Mouse (Mus musculus): ENCODE results near the gene Adam11. TPM values are rescaled to one million over a fixed set of nuclear protein-coding genes. Genes with fewer than 3 reads are reported as not detected.
A peak's percentile ranks its signal among the peaks of the same experiment; 100 is the strongest.

Gene Adam11
- polyA plus RNA-seq, 1 experiment from 2014 or later = 8.8 TPM

DNA sequence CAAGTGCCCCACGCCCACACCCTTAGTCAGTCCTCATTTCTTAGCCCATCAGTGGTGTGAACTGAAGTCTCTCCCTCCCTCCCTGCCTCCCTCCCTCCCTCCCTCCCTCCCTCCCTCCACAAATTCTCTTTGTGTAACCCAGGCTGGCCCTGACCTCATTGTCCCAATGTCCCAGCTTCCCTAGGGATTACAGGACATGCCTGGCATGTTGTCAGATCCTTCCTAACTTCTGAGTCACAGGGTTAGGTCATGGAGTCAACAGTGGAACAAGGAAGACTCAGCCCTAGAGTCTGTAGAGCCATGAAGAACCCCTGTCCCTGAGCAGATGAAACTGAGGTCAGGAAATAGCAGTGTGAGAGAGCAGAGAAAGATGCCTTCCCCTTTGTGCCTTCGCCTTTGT, 11.5 kb upstream of the Adam11 start:
- no peak for ATAC-seq (ENCODE audit: low FRiP score, low TSS enrichment)
- Histone ChIP-seq H3K4me3 (ENCODE audit: low read length) (no peak overlapping the region), H3K36me3 (ENCODE audit: insufficient read depth, low read length) (no peaks in the 10 kb centered on the region), H3K27ac (ENCODE audit: low read length) (no peak overlapping the region), H3K4me2 (replicated peaks; ENCODE audit: low read depth, low read length) (no peak overlapping the region), H3K4me1 (ENCODE audit: insufficient read depth, low read length) (peaks cover 12% of the 10 kb centered on the region), H3K9me3 (ENCODE audit: low read length) (no peaks in the 10 kb centered on the region), H3K27me3 (ENCODE audit: insufficient read depth, low read length) (no peaks in the 10 kb centered on the region), H3K9ac (replicated peaks; ENCODE audit: low read length) (no peak overlapping the region)
- 92% methylated on average over 2 of the region's 2 CpGs for WGBS

DNA sequence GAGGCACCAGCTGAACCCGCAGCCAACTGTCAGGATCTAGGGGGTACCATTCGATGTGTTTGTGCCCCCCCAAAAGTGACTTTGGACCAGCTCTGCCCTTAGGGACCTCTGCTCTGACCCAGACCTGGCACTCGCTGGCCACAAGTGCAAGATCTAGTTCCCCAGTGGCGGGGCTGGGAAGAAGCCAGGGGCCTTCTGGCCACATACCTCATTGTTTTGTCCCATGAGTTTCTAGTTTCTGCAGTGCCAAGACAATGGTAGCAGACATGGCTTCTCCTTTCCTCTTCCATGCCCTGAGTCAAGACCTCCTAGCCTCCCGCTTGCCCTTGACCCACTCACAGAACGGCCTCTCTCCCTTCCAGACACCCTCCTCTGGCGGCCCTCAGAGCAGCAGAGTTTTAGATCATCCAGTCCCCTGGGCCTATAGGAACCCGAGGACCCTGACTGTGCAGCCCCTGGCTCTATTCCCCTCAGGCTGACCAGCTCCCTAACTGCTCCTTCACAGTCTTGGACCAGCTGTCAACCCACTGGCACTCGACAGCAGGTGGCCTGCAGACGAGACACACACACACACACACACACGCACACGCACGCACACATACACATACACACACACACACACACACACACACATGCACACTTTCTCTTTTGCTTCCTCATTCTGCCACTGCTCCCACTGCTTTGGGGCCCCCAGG, 8.2 kb upstream of the Adam11 start:
- H3K9me3 ChIP-seq (ENCODE audit: low read length) = no peaks in the 10 kb centered on the region
- H3K27me3 ChIP-seq (ENCODE audit: insufficient read depth, low read length) = no peaks in the 10 kb centered on the region
- H3K4me3 ChIP-seq (ENCODE audit: low read length) = no peak overlapping the region
- peak; percentile 32; the same call in 1 of the 2 replicates for ATAC-seq (ENCODE audit: low FRiP score, low TSS enrichment)
- no peak overlapping the region for H3K9ac ChIP-seq (replicated peaks; ENCODE audit: low read length)
- no peak overlapping the region for H3K27ac ChIP-seq (ENCODE audit: low read length)
- 74% methylated on average over 13 of the region's 13 CpGs for WGBS
- H3K36me3 ChIP-seq (ENCODE audit: insufficient read depth, low read length) = no peaks in the 10 kb centered on the region
- H3K4me1 ChIP-seq (ENCODE audit: insufficient read depth, low read length) = peaks cover 14% of the 10 kb centered on the region
- no peak overlapping the region for H3K4me2 ChIP-seq (replicated peaks; ENCODE audit: low read depth, low read length)

DNA sequence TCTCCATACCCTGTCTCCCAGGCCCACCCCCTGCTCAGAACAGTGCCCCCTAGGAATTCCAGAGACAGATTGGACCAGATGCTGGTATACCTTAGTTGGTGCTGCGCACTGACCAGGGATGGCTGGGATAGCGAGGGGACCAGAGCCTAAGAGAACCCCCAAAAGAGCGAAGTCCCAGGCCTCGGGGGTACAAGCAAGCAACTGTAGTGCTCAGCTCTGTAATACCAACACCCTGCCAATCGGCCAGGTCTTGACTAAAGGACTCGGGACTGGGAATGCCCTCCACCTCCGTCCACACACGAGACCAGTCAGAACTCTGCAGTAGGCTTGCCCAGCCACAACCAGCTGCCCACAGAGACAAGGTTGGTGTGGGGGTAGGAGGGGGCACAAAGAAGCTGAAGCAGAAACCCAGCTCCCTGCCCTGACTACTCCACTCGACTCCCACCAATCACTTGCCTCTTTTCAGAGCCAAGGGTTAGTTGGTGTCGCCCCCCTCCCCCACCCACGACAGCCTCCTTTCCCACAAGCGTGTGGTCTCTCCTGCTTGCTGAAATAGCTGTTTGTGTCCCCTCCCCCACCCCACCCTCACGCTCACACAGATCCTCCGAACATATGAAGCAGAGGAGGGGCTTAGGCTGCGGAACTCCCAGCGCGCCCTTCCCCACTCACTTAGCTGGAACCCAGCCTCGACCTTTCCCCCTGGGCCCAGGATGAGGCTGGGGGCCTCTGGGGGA, 7.5 kb upstream of the Adam11 start:
- 37% methylated on average over 17 of the region's 18 CpGs for WGBS
- H3K27ac ChIP-seq (ENCODE audit: low read length) = no peak overlapping the region
- no peaks in the 10 kb centered on the region for H3K36me3 ChIP-seq (ENCODE audit: insufficient read depth, low read length)
- no peaks in the 10 kb centered on the region for H3K27me3 ChIP-seq (ENCODE audit: insufficient read depth, low read length)
- peaks cover 14% of the 10 kb centered on the region for H3K4me1 ChIP-seq (ENCODE audit: insufficient read depth, low read length)
- H3K4me3 ChIP-seq (ENCODE audit: low read length) = no peak overlapping the region
- peak; percentile 29; the same call in 1 of the 2 replicates for ATAC-seq (ENCODE audit: low FRiP score, low TSS enrichment)
- no peaks in the 10 kb centered on the region for H3K9me3 ChIP-seq (ENCODE audit: low read length)
- peak overlapping the region; percentile 35 for H3K4me2 ChIP-seq (replicated peaks; ENCODE audit: low read depth, low read length)
- peak overlapping the region; percentile 45; the same call in 1 of the 2 replicates for H3K9ac ChIP-seq (replicated peaks; ENCODE audit: low read length)

DNA sequence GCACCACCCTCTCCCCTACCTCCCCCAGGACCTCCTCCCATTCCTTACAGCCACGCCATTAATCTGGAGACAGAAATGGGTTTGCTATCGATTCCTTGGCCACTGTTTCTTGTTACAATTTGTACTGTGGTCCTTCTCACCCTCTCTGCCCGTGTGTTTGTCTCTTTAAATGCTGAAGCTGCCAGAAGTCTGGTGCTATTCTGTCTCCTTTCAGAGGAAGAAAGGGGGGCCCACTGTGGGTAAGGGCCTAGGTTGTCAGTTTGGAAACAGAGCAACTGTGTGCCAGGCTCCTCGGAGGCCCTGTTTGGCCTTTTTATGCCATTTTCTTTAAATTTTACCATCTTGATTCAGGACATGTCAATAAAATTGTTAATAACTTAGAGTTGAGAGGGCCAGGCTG, 6.8 kb upstream of the Adam11 start:
- peak overlapping the region; percentile 35 for H3K4me2 ChIP-seq (replicated peaks; ENCODE audit: low read depth, low read length)
- H3K36me3 ChIP-seq (ENCODE audit: insufficient read depth, low read length) = no peaks in the 10 kb centered on the region
- H3K27me3 ChIP-seq (ENCODE audit: insufficient read depth, low read length) = no peaks in the 10 kb centered on the region
- 36% methylated on average over 4 of the region's 4 CpGs for WGBS
- peak overlapping the region; percentile 45 for H3K9ac ChIP-seq (replicated peaks; ENCODE audit: low read length)
- no peak overlapping the region for H3K27ac ChIP-seq (ENCODE audit: low read length)
- peaks cover 14% of the 10 kb centered on the region for H3K4me1 ChIP-seq (ENCODE audit: insufficient read depth, low read length)
- no peaks in the 10 kb centered on the region for H3K9me3 ChIP-seq (ENCODE audit: low read length)
- H3K4me3 ChIP-seq (ENCODE audit: low read length) = no peak overlapping the region
- no peak for ATAC-seq (ENCODE audit: low FRiP score, low TSS enrichment)

DNA sequence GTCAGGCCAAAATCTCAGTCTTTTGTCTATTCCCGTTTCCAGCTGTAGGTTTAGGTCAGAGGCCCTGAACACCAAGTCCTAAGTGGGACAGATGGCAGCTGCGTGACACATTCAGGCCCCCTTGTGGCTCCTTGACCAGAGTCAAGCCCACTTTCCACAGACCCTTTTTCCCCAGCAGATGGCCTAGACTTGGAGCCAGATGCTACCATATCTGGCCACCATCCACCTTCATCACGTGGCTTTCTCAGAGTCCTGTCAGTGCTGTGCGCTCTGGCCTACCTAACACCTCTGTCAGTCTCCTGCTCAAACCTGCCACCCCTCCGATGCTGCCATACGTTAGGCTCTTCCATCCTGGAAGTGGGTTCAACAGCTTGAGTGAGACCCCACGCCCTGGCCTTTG, 5.8 kb upstream of the Adam11 start:
- 76% methylated on average over 7 of the region's 7 CpGs for WGBS
- Histone ChIP-seq H3K4me2 (replicated peaks; ENCODE audit: low read depth, low read length) (no peak overlapping the region), H3K4me3 (ENCODE audit: low read length) (no peak overlapping the region), H3K36me3 (ENCODE audit: insufficient read depth, low read length) (no peaks in the 10 kb centered on the region), H3K9me3 (ENCODE audit: low read length) (no peaks in the 10 kb centered on the region), H3K27me3 (ENCODE audit: insufficient read depth, low read length) (peaks cover 7% of the 10 kb centered on the region; the same call in 1 of the 2 replicates), H3K4me1 (ENCODE audit: insufficient read depth, low read length) (peaks cover 14% of the 10 kb centered on the region), H3K9ac (replicated peaks; ENCODE audit: low read length) (no peak overlapping the region), H3K27ac (ENCODE audit: low read length) (no peak overlapping the region)
- ATAC-seq (ENCODE audit: low FRiP score, low TSS enrichment) = no peak

DNA sequence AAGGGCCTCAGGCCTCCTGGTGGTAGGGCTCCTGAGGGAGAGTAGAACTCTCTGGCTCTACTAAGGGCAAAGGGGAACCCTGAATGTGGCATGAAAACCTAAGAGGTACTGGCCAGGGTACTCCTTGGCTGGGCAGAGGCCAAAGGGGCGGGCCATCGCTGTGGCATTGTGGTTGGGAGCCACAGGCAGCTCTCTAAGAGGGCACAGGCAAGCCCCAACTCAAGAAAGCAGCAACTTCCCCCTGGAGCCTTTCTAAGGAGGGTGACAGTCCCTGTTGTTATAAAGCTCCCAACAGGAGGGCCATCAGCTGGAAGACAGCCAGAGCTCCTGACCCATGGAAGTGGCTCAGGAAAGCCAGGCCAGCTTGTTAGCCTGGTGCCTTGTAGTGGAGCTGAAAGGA, 2.3 kb upstream of the Adam11 start:
- no peak overlapping the region for H3K27ac ChIP-seq (ENCODE audit: low read length)
- H3K9ac ChIP-seq (replicated peaks; ENCODE audit: low read length) = no peak overlapping the region
- no peak overlapping the region for H3K4me3 ChIP-seq (ENCODE audit: low read length)
- H3K36me3 ChIP-seq (ENCODE audit: insufficient read depth, low read length) = no peaks in the 10 kb centered on the region
- peaks cover 18% of the 10 kb centered on the region; the same call in 1 of the 2 replicates for H3K27me3 ChIP-seq (ENCODE audit: insufficient read depth, low read length)
- 79% methylated on average over 2 of the region's 2 CpGs for WGBS
- H3K4me2 ChIP-seq (replicated peaks; ENCODE audit: low read depth, low read length) = no peak overlapping the region
- no peak for ATAC-seq (ENCODE audit: low FRiP score, low TSS enrichment)
- H3K9me3 ChIP-seq (ENCODE audit: low read length) = no peaks in the 10 kb centered on the region
- H3K4me1 ChIP-seq (ENCODE audit: insufficient read depth, low read length) = peaks cover 25% of the 10 kb centered on the region

DNA sequence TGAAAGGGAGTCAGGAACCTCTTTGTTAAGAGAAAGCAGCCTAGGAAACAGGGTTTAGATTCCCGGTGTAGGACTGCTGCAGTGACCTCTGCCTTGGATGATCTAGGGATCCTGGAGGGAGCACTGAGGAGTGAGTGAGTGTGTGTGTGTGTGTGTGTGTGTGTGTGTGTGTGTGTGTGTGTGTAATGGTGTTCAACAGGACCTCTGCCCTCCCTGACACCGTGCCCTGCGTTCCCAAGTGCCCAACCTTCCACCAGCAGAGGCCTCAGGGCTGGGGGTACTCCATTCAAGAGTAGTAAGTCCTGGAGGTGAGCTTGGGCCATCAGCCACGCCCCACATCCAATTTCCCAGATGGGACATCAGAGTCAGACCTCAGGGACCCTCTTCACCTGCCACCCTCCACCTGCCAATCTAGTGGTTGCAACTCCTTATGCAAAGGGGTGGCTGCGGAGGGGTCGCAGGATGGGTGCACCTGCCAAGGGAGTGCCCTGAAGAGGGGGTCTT, 382 bp upstream of the Adam11 start:
- 24% methylated on average over 6 of the region's 6 CpGs for WGBS
- H3K27me3 ChIP-seq (ENCODE audit: insufficient read depth, low read length) = peaks cover 18% of the 10 kb centered on the region; the same call in 1 of the 2 replicates
- H3K4me1 ChIP-seq (ENCODE audit: insufficient read depth, low read length) = peaks cover 15% of the 10 kb centered on the region
- H3K4me2 ChIP-seq (replicated peaks; ENCODE audit: low read depth, low read length) = peak overlapping the region; percentile 100
- no peaks in the 10 kb centered on the region for H3K9me3 ChIP-seq (ENCODE audit: low read length)
- peak; percentile 24; the same call in 1 of the 2 replicates for ATAC-seq (ENCODE audit: low FRiP score, low TSS enrichment)
- H3K36me3 ChIP-seq (ENCODE audit: insufficient read depth, low read length) = no peaks in the 10 kb centered on the region
- H3K9ac ChIP-seq (replicated peaks; ENCODE audit: low read length) = peak overlapping the region; percentile 78
- H3K4me3 ChIP-seq (ENCODE audit: low read length) = peak overlapping the region; percentile 66
- no peak overlapping the region for H3K27ac ChIP-seq (ENCODE audit: low read length)

DNA sequence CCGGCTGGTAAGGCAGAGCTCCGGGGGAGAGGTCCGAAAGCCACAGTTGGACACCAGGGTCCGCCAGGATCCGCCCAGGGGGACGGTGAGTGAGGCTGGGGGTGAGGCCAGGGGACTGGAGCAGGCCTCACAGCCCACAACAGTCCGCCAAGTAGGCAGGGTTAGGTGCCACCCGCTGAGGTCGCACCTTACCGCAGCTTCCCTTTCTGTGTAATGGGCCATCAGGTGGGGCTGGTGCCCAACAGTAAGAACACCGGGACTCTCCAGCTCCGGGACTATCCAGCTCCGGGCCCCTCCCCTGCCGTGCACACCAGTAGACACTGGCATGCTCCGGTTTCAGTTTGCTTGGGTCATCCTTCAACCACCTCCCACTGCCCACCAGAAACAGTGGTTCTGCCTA, 1.0 kb downstream of the Adam11 start:
- H3K27ac ChIP-seq (ENCODE audit: low read length) = no peak overlapping the region
- H3K4me2 ChIP-seq (replicated peaks; ENCODE audit: low read depth, low read length) = peak overlapping the region; percentile 100
- no peak for ATAC-seq (ENCODE audit: low FRiP score, low TSS enrichment)
- no peaks in the 10 kb centered on the region for H3K36me3 ChIP-seq (ENCODE audit: insufficient read depth, low read length)
- peaks cover 15% of the 10 kb centered on the region for H3K4me1 ChIP-seq (ENCODE audit: insufficient read depth, low read length)
- peak overlapping the region; percentile 66 for H3K4me3 ChIP-seq (ENCODE audit: low read length)
- H3K9me3 ChIP-seq (ENCODE audit: low read length) = no peaks in the 10 kb centered on the region
- H3K27me3 ChIP-seq (ENCODE audit: insufficient read depth, low read length) = peaks cover 18% of the 10 kb centered on the region; the same call in 1 of the 2 replicates
- WGBS = 7% methylated on average over 15 of the region's 15 CpGs
- H3K9ac ChIP-seq (replicated peaks; ENCODE audit: low read length) = peak overlapping the region; percentile 78; the same call in 1 of the 2 replicates

DNA sequence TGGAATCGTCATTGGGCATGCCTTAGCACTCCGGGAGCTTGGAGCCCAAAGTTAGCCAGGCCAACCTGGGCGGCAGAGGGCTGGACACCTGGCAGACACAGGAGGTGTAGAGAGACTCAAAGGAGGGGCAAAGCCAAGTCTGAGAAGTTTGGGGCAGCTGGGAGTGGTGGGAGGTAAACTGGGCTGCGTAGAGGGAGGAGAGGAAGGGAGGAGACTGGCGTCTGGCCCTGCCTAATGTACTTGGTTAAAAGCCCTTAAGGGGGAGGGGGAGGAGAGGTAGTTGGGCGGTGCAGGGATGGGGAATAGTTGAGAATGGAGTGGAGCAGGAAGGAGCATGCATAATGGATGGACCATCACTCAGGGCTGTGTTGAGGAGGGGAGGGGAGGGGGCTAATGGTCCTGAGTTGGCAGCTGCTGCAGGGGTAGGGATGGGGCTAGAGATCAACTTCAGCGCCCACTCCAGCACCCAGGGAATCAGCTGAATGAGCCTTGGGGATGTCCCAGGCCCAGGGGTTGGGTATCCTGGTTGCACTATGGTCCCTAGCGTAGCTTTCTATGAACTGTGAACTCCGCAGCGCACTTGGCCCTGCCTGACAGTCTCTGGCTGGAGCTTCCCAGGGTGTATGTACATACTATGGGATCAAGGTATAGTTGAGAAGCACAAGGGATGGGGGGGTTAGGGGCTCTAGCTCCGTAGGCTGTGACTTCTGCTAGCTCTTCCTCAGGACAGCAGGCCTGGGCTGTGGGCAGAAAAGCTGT, 1.9 kb downstream of the Adam11 start:
- Histone ChIP-seq H3K4me2 (replicated peaks; ENCODE audit: low read depth, low read length) (no peak overlapping the region), H3K9me3 (ENCODE audit: low read length) (no peaks in the 10 kb centered on the region), H3K4me3 (ENCODE audit: low read length) (no peak overlapping the region), H3K27ac (ENCODE audit: low read length) (no peak overlapping the region), H3K4me1 (ENCODE audit: insufficient read depth, low read length) (peaks cover 15% of the 10 kb centered on the region), H3K9ac (replicated peaks; ENCODE audit: low read length) (no peak overlapping the region), H3K36me3 (ENCODE audit: insufficient read depth, low read length) (no peaks in the 10 kb centered on the region), H3K27me3 (ENCODE audit: insufficient read depth, low read length) (peaks cover 18% of the 10 kb centered on the region; the same call in 1 of the 2 replicates)
- no peak for ATAC-seq (ENCODE audit: low FRiP score, low TSS enrichment)
- 58% methylated on average over 11 of the region's 11 CpGs for WGBS

Data from kidney, embryonic 16.5 days (tissue).